Mouse (Mus musculus) left cerebral cortex, adult 11 months (tissue): ENCODE data around the gene Pfas.
A peak's percentile ranks its signal among the peaks of the same experiment; 100 is the strongest.

Experiments used
- DNase-seq: peaks from one replicate; pipeline ENCODE4 v3.0.0; 2022; ENCODE audit warnings: low spot score

The Pfas gene

GRCm38 (mm10) chr11:69008182-69009121 is at the start of gene Pfas:
Pfas (minus strand) TSS chr11:69008460.
- DNase-seq: peak; percentile 84

- no peak for DNase-seq
These were observed 45.6 kb upstream of the Pfas start for GRCm38 (mm10) chr11:69053848-69054247.

GRCm38 (mm10) chr11:69052824-69053421 is 44.7 kb upstream of the Pfas start:
- no peak for DNase-seq

GRCm38 (mm10) chr11:69051771-69052170 is 43.5 kb upstream of the Pfas start:
- no peak for DNase-seq

GRCm38 (mm10) chr11:69050748-69051147 is 42.5 kb upstream of the Pfas start:
- no peak for DNase-seq

GRCm38 (mm10) chr11:69048151-69048550 is 39.9 kb upstream of the Pfas start:
- no peak for DNase-seq

- DNase-seq: no peak
These were observed 39.3 kb upstream of the Pfas start for GRCm38 (mm10) chr11:69047592-69047991.

- DNase-seq: no peak
These were observed 38.1 kb upstream of the Pfas start for GRCm38 (mm10) chr11:69046395-69046774.

- no peak for DNase-seq
These were observed 37.5 kb upstream of the Pfas start, which contains the start of gene Aurkb for GRCm38 (mm10) chr11:69045531-69046394. Aurkb (plus strand) TSS chr11:69045647.

GRCm38 (mm10) chr11:69038173-69038572 is 29.9 kb upstream of the Pfas start:
- DNase-seq: no peak

GRCm38 (mm10) chr11:69037231-69038061 is 29.2 kb upstream of the Pfas start:
- DNase-seq: peak; percentile 68

GRCm38 (mm10) chr11:69036486-69037230 is 28.4 kb upstream of the Pfas start:
- DNase-seq: peak; percentile 84

GRCm38 (mm10) chr11:69035849-69036248 is 27.6 kb upstream of the Pfas start:
- DNase-seq: peak; percentile 88

GRCm38 (mm10) chr11:69035411-69035810 is 27.2 kb upstream of the Pfas start:
- DNase-seq: no peak

GRCm38 (mm10) chr11:69034585-69034984 is 26.3 kb upstream of the Pfas start:
- no peak for DNase-seq

- DNase-seq: no peak
These were observed 25.3 kb upstream of the Pfas start for GRCm38 (mm10) chr11:69033552-69033951.

GRCm38 (mm10) chr11:69028805-69029204 is 20.5 kb upstream of the Pfas start:
- no peak for DNase-seq

- no peak for DNase-seq
These were observed 18.3 kb upstream of the Pfas start for GRCm38 (mm10) chr11:69026562-69026961.

GRCm38 (mm10) chr11:69020691-69021090 is 12.4 kb upstream of the Pfas start:
- no peak for DNase-seq

- DNase-seq: no peak
These were observed 8.5 kb upstream of the Pfas start for GRCm38 (mm10) chr11:69016755-69017154.
